Mouse (Mus musculus) CD4-positive, CD25-positive, alpha-beta regulatory T cell, adult 4 months (primary cell): Measurements from ENCODE around the gene Gm6460. TPM values are rescaled to one million over a fixed set of nuclear protein-coding genes. Genes with fewer than 3 reads are reported as not detected.
"Not testable (repeated sequence)": the region's sequence is repeated elsewhere in the genome, so short reads cannot be mapped to it uniquely, and the experiment has no call there.

Source experiments
- ATAC-seq: one replicate; pipeline ENCODE4 v1.8.0; 2017
- polyA plus RNA-seq, 2 experiments: library from polyadenylated mRNA; unstranded; fragments of 100-300 nt; shearing (Covaris generic); gene quantifications; one replicate each; pipeline ENCODE4 v1.2.1; 2017

Gene Gm6460
- polyA plus RNA-seq, result under 1 TPM in 1 of 2 experiments, not detected in 1; 0.28 TPM

GRCm38 (mm10) chr5:11594613-11595012 lies at the start of gene Gm6460:
TSS of gene Gm6460 (plus strand) at chr5:11594913.
- ATAC-seq, result not testable (repeated sequence)

Other genes starting within 250 kb of the Gm6460 start
- not detected for gene Gm8897, start 178.5 kb upstream of the Gm6460 start, polyA plus RNA-seq
- gene Gm8906, start 92.2 kb upstream of the Gm6460 start, polyA plus RNA-seq, result not detected
- not detected for gene Gm8922, start 87.0 kb downstream of the Gm6460 start, polyA plus RNA-seq
- not detected for gene Gm8926, start 175.6 kb downstream of the Gm6460 start, polyA plus RNA-seq